Mouse (Mus musculus): ENCODE data around the gene Cenpc1.

- no peak for TF ChIP-seq GATA1 (IDR thresholded peaks at IDR 0.05; ENCODE audit: borderline replicate concordance, low read length)
- no peak for TF ChIP-seq FLI1 (IDR thresholded peaks at IDR 0.05; ENCODE audit: low read length)
These were observed 33.6 kb upstream of the Cenpc1 start for GRCm38 (mm10) chr5:86098988-86099387.
